Mouse (Mus musculus) myocyte (in vitro differentiated cells): ENCODE results near the gene Rbfox1.

Source experiments
- MYOD1 ChIP-seq, 3 experiments: IDR thresholded peaks; one replicate each; pipeline ENCODE4 v1.6.1; 2011; ENCODE audit warnings: control low read depth in 2 of 3, low read depth in 2 of 3, mild to moderate bottlenecking in 2 of 3, moderate library complexity in 1 of 3; ENCODE audit not compliant: insufficient read length in 2 of 3, control insufficient read depth in 1 of 3
- POLR2A ChIP-seq: IDR thresholded peaks from one replicate; pipeline ENCODE4 v1.6.1; 2011; ENCODE audit warnings: low read depth, mild to moderate bottlenecking, control low read depth, moderate library complexity; ENCODE audit not compliant: insufficient read length
- USF1 ChIP-seq: IDR thresholded peaks from one replicate; pipeline ENCODE4 v1.6.1; 2011; ENCODE audit warnings: low read depth, mild to moderate bottlenecking, control low read depth, moderate library complexity

DNA sequence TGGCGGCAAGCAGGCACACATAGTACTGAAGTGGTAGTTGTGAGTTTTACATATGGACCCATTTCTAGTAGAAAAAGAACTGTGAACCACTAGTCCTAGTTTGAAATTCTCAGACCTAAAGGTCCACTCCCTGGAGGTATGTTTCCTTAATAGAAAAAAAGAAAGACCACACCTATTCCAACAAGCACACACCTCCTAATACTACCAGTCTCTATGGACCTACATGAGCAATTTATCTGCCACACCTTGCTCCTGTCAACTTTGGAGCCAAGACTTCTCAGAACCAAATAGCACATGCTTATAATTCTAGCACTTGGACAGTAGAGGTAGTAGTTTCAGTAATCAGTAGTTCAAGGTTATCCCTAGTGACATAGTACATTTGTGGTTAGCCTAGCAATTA lies 700.0 kb downstream of the Rbfox1 start:
- TF ChIP-seq MYOD1 (IDR thresholded peaks at IDR 0.05; ENCODE audit: control insufficient read depth in 1 of 3, insufficient read length in 2 of 3, low read depth in 2 of 3): no peak
- no peak for TF ChIP-seq POLR2A
- no peak for TF ChIP-seq USF1
